Mouse (Mus musculus) thymus, adult 2 months (tissue): ENCODE measurements around the gene Mb21d2.

Experiments
- CTCF ChIP-seq: fragments of 200-500 bp; IDR thresholded peaks from 2 replicates; pipeline ENCODE4 v1.5.1; 2012; ENCODE audit warnings: mild to moderate bottlenecking, control low read depth, low read length, moderate library complexity, borderline replicate concordance; ENCODE audit not compliant: control insufficient read depth, poor library complexity, insufficient read depth; ENCODE audit errors: extremely low read depth
- POLR2A ChIP-seq: fragments of 200-500 bp; IDR thresholded peaks from 2 replicates; pipeline ENCODE4 v1.6.1; 2012; ENCODE audit warnings: mild to moderate bottlenecking, low read length, control low read depth, moderate library complexity; ENCODE audit not compliant: control insufficient read depth, poor library complexity, insufficient read depth; ENCODE audit errors: extremely low read depth

GRCm38 (mm10) chr16:28868864-28869263 lies 60.6 kb downstream of the Mb21d2 start:
- TF ChIP-seq POLR2A (no peak), CTCF (no peak)
